Mouse (Mus musculus) Muller cell, postnatal 12 days (primary cell): ENCODE data around the gene Arhgef10l.

Source experiments
- DNase-seq: peaks from one replicate; pipeline ENCODE4 v3.0.0-alpha.2; 2015; ENCODE audit errors: inconsistent ontology term

Arhgef10l gene

GRCm38 (mm10) chr4:140634861-140635388, 30.9 kb downstream of the Arhgef10l start:
- peak; percentile 79 for DNase-seq

GRCm38 (mm10) chr4:140631276-140631849, 34.4 kb downstream of the Arhgef10l start:
- no peak for DNase-seq

DNA sequence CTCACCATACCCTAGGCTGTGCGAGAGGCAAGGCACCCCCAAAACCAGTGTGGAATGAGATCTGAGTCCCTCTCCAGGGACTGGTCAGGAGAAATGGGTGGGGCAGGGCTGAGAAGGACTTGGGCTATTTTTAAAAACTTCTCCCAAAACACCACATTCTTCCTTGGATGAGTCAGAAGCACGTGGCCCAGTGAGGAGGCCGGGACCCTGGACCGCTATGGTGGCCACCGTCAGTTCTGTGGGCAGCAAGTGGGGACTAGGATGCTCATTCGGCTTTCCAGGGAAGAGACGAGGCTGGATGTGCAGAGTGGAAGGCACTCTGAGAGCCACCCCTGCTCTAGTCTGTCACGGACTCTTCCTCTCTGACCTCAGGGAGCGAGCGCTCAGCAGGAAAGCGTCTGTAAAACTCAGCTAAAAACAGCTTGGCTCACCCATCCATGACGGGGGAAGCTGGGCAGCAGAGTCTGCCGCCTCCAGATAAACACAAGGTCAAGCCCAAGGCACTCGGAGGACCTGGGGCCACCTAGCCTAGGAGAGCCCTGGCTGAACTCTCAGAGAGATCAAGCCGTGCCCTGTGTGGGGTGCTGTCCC, 35.1 kb downstream of the Arhgef10l start:
- peak; percentile 91 for DNase-seq

DNA sequence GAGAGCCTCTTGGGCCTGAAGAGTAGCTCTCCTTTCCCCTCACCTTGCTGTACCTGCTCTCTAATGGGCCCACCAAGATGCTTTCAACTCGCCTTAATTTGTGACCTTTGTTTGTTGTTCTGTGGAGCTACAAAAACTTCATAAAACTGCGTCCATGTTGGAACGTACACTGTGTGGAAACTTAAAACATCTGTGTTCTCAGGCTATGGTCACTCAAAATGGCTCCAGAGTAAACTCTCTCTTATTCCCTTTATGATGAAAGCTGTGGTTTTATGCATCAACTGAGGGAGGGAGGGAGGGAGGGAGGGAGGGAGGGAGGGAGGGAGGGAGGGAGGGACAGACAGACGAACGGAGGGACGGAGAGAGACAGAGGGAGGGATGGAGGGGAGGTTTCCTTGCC, 35.7 kb downstream of the Arhgef10l start:
- no peak for DNase-seq

GRCm38 (mm10) chr4:140628971-140629370, 36.8 kb downstream of the Arhgef10l start:
- DNase-seq = no peak

DNA sequence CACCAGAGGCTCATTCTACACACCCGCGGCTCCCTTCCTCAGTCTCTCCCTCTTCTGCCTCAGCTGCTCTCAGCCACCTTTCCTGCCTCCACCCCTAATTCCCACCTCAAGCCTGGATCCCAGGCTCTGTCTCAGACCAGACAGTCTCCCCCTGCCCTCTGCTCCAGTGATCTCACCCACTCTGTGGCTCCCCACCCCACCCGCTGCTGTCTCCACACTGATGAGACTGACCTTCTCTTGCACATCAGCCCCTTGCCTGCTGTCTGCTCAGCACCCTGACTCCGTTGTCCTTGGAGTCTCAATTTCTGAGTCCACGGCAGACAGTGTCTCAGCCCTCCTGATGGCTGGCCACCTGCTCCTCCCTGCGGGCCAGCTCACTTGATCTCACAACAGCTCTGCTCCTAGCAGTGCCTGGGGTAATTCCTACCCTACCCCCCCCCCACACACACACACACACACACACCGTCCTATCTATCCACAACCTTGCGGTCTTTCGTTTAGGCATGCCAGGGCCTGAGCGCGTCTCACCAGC, 37.3 kb downstream of the Arhgef10l start:
- DNase-seq = no peak

DNA sequence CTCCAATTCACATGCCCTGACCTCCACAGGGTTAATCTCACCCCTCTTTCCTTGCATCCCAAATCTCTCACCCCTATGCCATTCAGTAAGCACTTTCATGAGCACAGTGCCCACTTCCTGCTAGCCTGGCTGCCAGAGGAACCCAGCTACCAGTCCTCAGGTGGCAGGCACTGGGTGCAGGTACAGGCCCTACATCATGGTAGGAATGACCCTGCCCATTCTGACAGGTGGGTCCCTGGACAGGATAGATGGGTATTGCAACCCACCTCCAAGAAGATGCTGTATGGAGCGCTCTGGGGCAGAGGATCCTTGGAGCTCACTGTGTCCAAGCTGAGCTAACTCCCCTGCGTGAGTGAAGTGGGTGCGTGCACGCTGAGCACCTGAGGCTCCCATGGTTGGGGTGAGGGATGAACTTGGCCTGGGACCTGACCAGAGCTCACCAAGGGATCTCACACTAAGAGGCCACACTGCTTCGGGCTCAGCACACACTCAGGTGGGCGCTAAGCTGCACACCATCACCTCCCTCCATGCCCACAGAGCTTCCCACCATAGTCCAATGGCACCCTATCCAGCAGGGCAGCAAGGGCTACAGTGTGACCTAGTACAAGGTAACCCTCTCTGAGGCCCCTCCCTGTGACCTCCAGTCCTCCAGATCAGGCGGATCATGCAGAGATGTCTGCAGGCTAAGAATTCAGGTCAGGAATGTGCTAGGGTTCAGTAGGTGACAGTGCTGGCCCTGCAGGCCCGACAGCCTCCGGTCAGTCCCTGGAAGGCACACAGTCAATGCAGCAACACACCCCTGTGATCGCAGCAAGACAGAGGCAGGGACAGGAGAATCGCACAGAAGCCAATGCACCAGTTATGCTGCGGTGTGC, 39.9 kb downstream of the Arhgef10l start:
- DNase-seq = peak; percentile 47

DNA sequence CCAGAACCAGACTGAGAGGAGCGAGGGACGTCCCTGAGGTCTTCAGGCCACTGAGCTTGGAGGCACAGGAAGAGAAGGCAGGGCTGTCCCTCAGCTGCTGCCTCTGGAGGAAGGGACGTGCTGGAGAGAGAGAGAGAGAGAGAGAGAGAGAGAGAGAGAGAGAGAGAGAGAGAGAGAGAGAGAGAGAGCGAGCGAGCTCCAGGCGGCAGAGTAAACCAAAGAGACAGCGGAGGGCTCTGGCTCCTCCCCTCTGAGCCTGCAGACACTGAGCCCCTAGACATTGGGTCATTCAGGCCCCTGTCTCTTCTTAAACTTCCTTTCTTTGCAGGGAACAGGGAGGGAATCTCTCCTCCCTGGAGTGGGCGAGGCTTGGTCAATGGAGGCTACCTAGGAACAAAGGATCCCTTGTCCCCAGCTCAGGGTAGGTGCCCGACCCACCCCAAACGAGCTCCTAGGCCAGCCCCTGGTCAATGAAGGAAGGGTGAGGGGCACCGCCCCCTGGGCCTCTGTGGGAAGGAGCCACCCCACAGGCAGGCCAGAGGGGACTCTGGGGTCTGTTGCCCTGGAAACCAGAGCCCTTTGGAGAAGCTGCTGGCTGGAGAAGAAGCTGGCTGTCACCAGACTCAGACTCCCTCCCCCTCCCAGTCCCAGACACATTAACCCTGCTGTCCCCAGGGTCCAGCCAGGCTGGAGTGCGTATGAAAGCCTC, 41.2 kb downstream of the Arhgef10l start:
- peak; percentile 97 for DNase-seq

DNA sequence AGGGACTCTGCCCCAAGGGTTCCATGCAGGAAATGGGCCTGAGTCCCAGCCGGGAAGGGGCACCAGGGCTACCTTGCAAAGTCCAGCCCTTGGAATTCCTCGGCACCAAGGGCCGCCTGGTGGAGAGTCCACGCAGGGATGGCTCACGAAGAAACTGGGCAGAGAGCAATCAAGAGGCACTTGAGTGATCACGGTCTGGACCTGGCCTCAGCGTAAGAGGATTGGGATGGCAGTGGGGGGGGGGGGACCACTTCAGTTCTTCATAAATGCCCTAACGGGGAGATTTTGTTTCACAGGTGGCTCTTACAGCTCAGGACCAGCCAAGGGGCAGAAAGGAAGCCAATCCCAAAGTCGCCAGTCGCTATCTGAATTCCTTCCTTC, 41.7 kb downstream of the Arhgef10l start:
- no peak for DNase-seq

GRCm38 (mm10) chr4:140622819-140623218, 43.0 kb downstream of the Arhgef10l start:
- DNase-seq = no peak

GRCm38 (mm10) chr4:140620496-140620895, 45.3 kb downstream of the Arhgef10l start:
- DNase-seq = no peak

- DNase-seq = peak; percentile 39
These were observed 48.1 kb downstream of the Arhgef10l start for GRCm38 (mm10) chr4:140617391-140618385.

DNA sequence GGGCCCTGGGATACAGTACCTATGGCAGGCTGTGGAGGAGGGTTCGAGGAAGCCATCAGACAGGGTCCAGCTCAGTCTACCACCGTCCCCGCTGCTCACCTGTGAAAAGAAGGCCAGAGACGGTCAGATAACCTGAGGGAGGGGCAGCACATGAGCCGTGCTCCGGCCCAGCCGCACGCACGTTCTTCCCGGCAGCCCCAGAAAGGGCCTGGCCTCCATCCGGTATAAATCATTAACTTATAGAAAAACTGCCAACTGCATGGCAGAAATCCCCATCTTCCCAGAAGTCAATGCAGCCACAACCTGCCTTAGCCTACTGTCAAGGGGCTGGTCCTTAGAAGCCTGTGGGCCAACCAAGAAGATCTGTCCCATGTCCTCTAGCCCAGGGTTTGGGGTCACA, 48.9 kb downstream of the Arhgef10l start:
- DNase-seq = no peak

- DNase-seq = no peak
These were observed 49.6 kb downstream of the Arhgef10l start for GRCm38 (mm10) chr4:140616196-140616595.

DNA sequence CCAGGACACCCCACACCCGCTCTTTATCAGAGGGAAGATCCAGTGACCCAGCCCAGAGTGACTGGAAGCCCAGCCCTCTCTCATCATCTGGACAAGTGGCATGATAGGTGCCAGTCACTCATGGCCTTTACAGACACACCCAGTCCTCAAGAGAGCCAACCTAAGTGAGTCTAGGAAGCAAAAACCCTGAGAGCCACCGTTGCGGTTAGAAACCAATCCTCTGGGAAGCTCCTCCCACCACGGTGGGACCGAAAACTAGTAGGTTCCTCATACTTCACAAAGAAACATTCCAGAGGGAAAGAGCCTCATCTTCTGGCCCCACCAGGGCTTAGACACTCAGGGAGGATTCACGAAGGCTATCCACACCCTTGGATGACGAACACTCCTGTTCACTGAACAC, 50.0 kb downstream of the Arhgef10l start:
- DNase-seq = no peak

DNA sequence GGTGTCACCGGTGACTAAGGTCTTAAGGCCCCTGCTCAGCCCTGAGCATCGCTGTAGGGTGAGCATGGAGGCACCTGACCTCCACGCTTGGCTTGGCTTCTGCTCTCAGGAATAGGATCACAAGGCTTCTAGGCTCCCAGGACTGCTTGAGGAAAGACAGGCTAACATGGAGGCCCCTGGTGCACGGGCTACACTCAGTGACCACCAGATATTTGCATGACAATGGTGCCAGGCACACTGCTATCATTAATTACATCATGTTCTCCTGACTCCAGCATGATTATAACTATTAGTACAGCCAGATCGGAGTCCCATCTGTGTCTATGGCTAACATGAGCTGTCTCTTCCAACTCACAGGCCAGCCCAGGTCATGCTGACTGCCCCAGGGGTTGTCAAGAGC, 51.3 kb downstream of the Arhgef10l start:
- DNase-seq = no peak

- DNase-seq = no peak
These were observed 51.7 kb downstream of the Arhgef10l start for GRCm38 (mm10) chr4:140614145-140614544.

GRCm38 (mm10) chr4:140610841-140611609, 54.8 kb downstream of the Arhgef10l start:
- no peak for DNase-seq

DNA sequence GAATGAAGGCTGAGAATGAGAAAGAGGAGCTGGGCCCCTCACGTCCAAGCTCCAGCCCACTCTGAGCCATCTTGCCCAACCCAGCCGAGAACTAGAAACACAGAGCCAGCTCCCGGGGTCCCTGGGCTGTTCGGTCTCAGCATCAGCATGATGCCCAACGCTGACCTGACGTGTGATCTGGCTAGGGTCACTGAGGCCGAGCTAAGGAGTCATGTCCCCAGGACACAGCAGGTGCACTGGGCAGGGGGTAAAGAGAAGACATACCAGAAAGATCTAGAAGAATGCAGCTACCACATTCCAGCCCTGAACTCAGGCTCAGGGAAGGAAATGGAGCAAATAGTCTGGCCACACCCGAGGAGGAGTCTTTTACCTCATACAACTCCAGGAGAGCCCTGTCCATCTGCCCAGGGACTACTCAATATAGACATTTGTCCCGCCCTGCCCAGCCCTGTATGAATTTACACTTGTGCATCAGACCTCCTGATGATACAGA, 57.5 kb downstream of the Arhgef10l start:
- no peak for DNase-seq

DNA sequence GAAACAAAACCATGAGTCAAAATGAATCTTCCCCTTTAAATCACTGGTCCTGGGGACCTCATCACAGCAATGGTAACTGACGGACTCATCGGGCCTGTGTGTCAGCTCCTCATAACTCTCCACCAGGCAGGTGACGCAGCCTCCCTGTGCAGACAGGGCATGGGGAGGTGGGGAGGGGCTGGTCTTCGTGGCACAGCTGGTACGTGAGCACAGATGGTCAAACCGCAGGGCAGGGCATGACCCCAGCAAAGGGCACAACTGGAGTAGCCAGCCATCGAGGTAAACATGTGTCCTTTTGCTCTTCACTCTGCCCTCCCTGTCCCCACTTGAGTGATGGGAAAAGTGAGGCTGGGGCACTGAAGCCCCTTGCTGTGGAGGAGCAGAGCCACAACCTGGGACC, 59.0 kb downstream of the Arhgef10l start:
- no peak for DNase-seq
